Mouse (Mus musculus) cortical plate, adult 2 months (tissue): ENCODE measurements at regions not wholly inside any gene's neighbourhood (a gene's known extent, or its start where the extent isn't known, plus 50 kb on each side); places are given as distances from the start of the nearest gene placed in this dataset.

ENCODE experiments used
- CTCF ChIP-seq: fragments of 200-500 bp; IDR thresholded peaks from 2 replicates; pipeline ENCODE4 v1.5.1; 2011; ENCODE audit warnings: mild to moderate bottlenecking, control low read depth, low read length; ENCODE audit not compliant: insufficient read depth; ENCODE audit errors: extremely low read depth
- POLR2A ChIP-seq: fragments of 200-500 bp; IDR thresholded peaks from 2 replicates; pipeline ENCODE4 v1.6.1; 2011; ENCODE audit warnings: mild to moderate bottlenecking, low read length, control low read depth; ENCODE audit not compliant: insufficient read depth; ENCODE audit errors: extremely low read depth

DNA sequence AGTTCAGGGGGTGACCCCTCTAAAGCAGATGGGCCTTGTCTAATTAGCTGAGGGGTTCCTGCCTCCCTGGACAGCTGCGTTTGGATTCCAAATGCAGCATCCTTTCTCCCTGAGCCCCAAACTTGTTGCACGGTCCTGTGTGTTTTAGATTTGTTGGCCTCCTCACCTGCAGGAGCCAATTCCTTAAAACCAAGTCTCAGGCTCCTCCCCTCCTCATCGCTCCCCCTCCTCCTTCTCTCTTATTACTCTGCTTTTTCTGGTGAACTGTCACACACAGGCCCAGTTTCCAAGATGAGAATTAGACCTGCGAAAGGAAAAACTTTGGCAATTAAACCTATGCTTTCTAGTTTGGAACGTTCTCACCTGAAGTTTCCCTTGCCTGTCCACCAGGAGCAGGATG, 106.3 kb downstream of the Ppp4r2 start:
- no peak for TF ChIP-seq POLR2A
- TF ChIP-seq CTCF = no peak
